10 mouse cellular contexts compared by ENCODE assay signal in genomic region chr14:109359914-109360313, GRCm38 (mm10).
DNase-seq lines count a peak whose midpoint lies in the region; TF ChIP-seq lines count a peak whose summit lies in the region.
"Had no signal": no experiment of that assay in that cellular context is flagged by ENCODE, and none has a peak within 500 bp of the region (broad histone marks: within the 10 kb centered on the region; RNA-seq: fewer than 3 reads in every experiment).

No protein-coding gene starts in this region.

- TF ChIP-seq POLR2A in brain, embryonic 14.5 days (IDR thresholded peaks at IDR 0.05; ENCODE audit: borderline replicate concordance, extremely low read depth, insufficient read depth, insufficient read length, poor library complexity, severe bottlenecking): no peak

- TF ChIP-seq CTCF in brain, embryonic 14.5 days (IDR thresholded peaks at IDR 0.05; ENCODE audit: borderline replicate concordance, extremely low read depth, insufficient read depth, insufficient read length): no peak

- peak; percentile 2 for DNase-seq in brain, embryonic 14.5 days (ENCODE audit: low read depth)
- DNase-seq in frontal cortex, postnatal 14 days (ENCODE audit: low spot score in 2 of 2): peak; percentile 31 to 40
- peak; percentile 7 to 8 for DNase-seq in layer of hippocampus, postnatal 25 days (ENCODE audit: extremely low spot score in 1 of 2, low spot score in 1 of 2)
- DNase-seq in left cerebral cortex, postnatal 36 days (ENCODE audit: low spot score in 2 of 2): peak; percentile 65 to 76
- no peak for DNase-seq in cerebellum, adult 8-10 months
- DNase-seq in liver: no peak
- DNase-seq in adrenal gland, adult 2 months: no peak
- DNase-seq in cerebellum, adult 11 months: no peak
- DNase-seq: cerebellum, postnatal 10 days; thymus, adult 18-20 months had no signal

- intact Hi-C loops in left cerebral cortex, postnatal 36 days (cut with DNase I): no loop called here

Comparison
In these comparisons a context has a peak if more than half of its experiments do, and no peak if none do; other contexts are left out.
1. DNase-seq: peak in brain, embryonic 14.5 days (single experiment), frontal cortex, postnatal 14 days (2 of 2), layer of hippocampus, postnatal 25 days (2 of 2) and left cerebral cortex, postnatal 36 days (2 of 2); none in cerebellum, adult 8-10 months (single experiment), liver (single experiment), adrenal gland, adult 2 months (single experiment) and cerebellum, adult 11 months (single experiment).